Mouse (Mus musculus) embryonic facial prominence, embryonic 15.5 days (tissue): ENCODE results near the gene Ank3. TPM values are rescaled to one million over a fixed set of nuclear protein-coding genes. Genes with fewer than 3 reads are reported as not detected.

Experiments
- ATAC-seq: fragments of 200-750 bp; cut with Nextera tagmentation; 2 replicates; pipeline ENCODE4 v1.8.0; 2017; ENCODE audit warnings: low read depth, moderate TSS enrichment; ENCODE audit not compliant: insufficient number of reproducible peaks, low FRiP score, low TSS enrichment
- H3K27ac ChIP-seq: fragments of 300-500 bp; sonication (generic); replicated peaks from 2 replicates; pipeline ENCODE4 v1.5.1; 2015; ENCODE audit warnings: mild to moderate bottlenecking, inconsistent platforms
- H3K27me3 ChIP-seq: fragments of 300-500 bp; sonication (generic); 2 replicates; pipeline ENCODE4 v1.6.1; 2015; ENCODE audit warnings: inconsistent platforms
- H3K36me3 ChIP-seq: fragments of 300-500 bp; sonication (generic); 2 replicates; pipeline ENCODE4 v1.6.1; 2015; ENCODE audit warnings: mild to moderate bottlenecking, inconsistent platforms
- H3K4me1 ChIP-seq: fragments of 300-500 bp; sonication (generic); 2 replicates; pipeline ENCODE4 v1.6.1; 2015; ENCODE audit warnings: inconsistent platforms
- H3K4me2 ChIP-seq: fragments of 300-500 bp; sonication (generic); replicated peaks from 2 replicates; pipeline ENCODE4 v1.6.1; 2015; ENCODE audit warnings: mild to moderate bottlenecking, inconsistent platforms
- H3K4me3 ChIP-seq: fragments of 300-500 bp; sonication (generic); replicated peaks from 2 replicates; pipeline ENCODE4 v1.5.1; 2015; ENCODE audit warnings: mild to moderate bottlenecking, inconsistent platforms
- H3K9ac ChIP-seq: fragments of 300-500 bp; sonication (generic); 2 replicates; pipeline ENCODE4 v1.6.1; 2015; ENCODE audit warnings: inconsistent platforms
- H3K9me3 ChIP-seq: fragments of 300-500 bp; sonication (generic); replicated peaks from 2 replicates; pipeline ENCODE4 v1.6.1; 2016; ENCODE audit warnings: inconsistent platforms
- WGBS: fragments of 180-500 bp; shearing (Covaris S2); methylation state at CpG from one replicate; pipeline ENCODE4 v1.1.7; 2015; 5-methylcytosine and 5-hydroxymethylcytosine counted together
- polyA plus RNA-seq: library from polyadenylated mRNA; unstranded; fragments of >200 nt; fragmentation: Nextera tagmentation; extraction: Ambion mirVana; gene quantifications from 2 replicates; pipeline ENCODE4 v1.2.1, GENCODE M21; 2015

Ank3 gene
- polyA plus RNA-seq, 1 experiment from 2014 or later = 24.3 TPM

GRCm38 (mm10) chr10:69448174-69448573 lies 49.6 kb downstream of the Ank3 start:
- no peaks in the 10 kb centered on the region for H3K27me3 ChIP-seq
- H3K4me3 ChIP-seq = no peak overlapping the region
- no peak overlapping the region for H3K4me2 ChIP-seq
- no peaks in the 10 kb centered on the region for H3K4me1 ChIP-seq
- H3K27ac ChIP-seq = no peak overlapping the region
- no peak overlapping the region for H3K9ac ChIP-seq
- WGBS = 77% methylated on average over 3 of the region's 3 CpGs
- H3K9me3 ChIP-seq = no peaks in the 10 kb centered on the region
- H3K36me3 ChIP-seq = no peaks in the 10 kb centered on the region
- ATAC-seq = no peak

DNA sequence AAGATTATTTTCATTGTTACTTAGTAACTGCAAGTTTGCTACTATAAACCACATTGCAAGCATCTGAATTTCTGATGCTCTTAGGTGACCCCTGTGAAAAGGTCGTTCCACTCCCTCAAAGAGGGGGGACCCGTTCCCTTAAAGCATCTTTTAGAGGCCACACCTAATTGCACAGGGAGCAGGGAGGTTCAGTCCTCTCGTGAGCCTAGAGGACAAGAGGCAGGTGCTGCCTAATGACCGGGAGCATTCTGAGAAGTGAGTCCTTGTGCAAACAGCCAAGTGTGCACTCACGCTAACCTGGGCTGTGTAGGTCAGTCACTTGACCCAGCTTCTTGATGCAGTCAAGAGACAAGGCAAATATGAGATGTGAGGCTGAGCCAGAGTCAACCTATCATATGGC lies 52.4 kb downstream of the Ank3 start:
- Histone ChIP-seq H3K4me3 (no peak overlapping the region), H3K27me3 (no peaks in the 10 kb centered on the region), H3K36me3 (no peaks in the 10 kb centered on the region), H3K4me1 (no peaks in the 10 kb centered on the region), H3K9me3 (no peaks in the 10 kb centered on the region), H3K4me2 (no peak overlapping the region), H3K9ac (no peak overlapping the region), H3K27ac (no peak overlapping the region)
- no peak for ATAC-seq
- 62% methylated on average over 5 of the region's 5 CpGs for WGBS

DNA sequence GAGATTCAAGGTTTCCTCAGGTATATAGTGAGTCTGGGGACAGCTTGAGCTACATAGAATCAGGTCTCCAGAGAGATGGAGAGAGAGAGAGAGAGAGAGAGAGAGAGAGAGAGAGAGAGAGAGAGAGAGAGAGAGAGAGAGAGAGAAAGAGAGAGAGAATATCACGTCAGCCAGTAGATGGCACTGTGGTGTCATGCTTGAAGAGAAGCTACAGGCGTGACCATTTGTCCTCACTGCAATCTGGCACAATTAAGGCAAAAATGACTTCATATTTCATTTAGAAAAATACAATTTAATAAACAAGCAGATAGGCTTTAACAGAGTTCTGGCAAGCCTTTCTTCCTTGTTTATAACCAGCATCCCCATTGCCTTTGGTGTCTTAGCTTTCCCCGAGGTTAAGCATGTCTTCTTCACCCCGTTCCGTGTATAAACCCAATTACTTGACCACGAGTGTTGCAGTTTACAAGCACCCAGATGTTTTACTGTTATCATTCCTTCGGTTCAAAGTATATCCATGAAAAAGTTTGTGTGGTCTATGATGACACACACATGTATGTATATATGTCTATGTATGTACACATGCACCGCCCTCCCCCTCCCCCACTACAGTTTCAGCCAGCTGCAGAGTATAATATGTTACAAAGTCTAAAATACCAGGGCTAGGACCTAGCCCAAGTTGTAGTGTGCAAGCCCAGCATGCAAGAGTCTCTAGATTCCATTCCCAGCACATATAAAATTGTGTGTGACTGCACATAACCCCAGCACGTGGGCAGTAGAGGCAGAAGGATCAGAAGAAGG lies 53.8 kb downstream of the Ank3 start:
- H3K27me3 ChIP-seq = no peaks in the 10 kb centered on the region
- H3K4me1 ChIP-seq = no peaks in the 10 kb centered on the region
- H3K36me3 ChIP-seq = no peaks in the 10 kb centered on the region
- ATAC-seq = no peak
- WGBS = 48% methylated on average over 9 of the region's 9 CpGs
- no peaks in the 10 kb centered on the region for H3K9me3 ChIP-seq
- no peak overlapping the region for H3K9ac ChIP-seq
- no peak overlapping the region for H3K27ac ChIP-seq
- H3K4me2 ChIP-seq = no peak overlapping the region; the same call in 1 of the 2 replicates
- H3K4me3 ChIP-seq = no peak overlapping the region

GRCm38 (mm10) chr10:69453531-69453930 lies 55.0 kb downstream of the Ank3 start:
- no peaks in the 10 kb centered on the region for H3K4me1 ChIP-seq
- H3K27me3 ChIP-seq = no peaks in the 10 kb centered on the region
- H3K27ac ChIP-seq = no peak overlapping the region
- H3K9me3 ChIP-seq = no peaks in the 10 kb centered on the region
- H3K4me3 ChIP-seq = no peak overlapping the region
- no peak for ATAC-seq
- H3K9ac ChIP-seq = no peak overlapping the region
- no peak overlapping the region for H3K4me2 ChIP-seq
- WGBS = 93% methylated on average over 6 of the region's 6 CpGs
- H3K36me3 ChIP-seq = no peaks in the 10 kb centered on the region

- no peaks in the 10 kb centered on the region for H3K4me1 ChIP-seq
- no peaks in the 10 kb centered on the region for H3K36me3 ChIP-seq
- WGBS = 53% methylated on average over 7 of the region's 7 CpGs
- H3K9ac ChIP-seq = no peak overlapping the region
- H3K27me3 ChIP-seq = no peaks in the 10 kb centered on the region
- H3K4me3 ChIP-seq = no peak overlapping the region
- ATAC-seq = no peak
- no peak overlapping the region for H3K4me2 ChIP-seq
- no peak overlapping the region for H3K27ac ChIP-seq
- no peaks in the 10 kb centered on the region for H3K9me3 ChIP-seq
Observed at GRCm38 (mm10) chr10:69454480-69454879, 55.9 kb downstream of the Ank3 start.

GRCm38 (mm10) chr10:69464826-69465225 lies 66.3 kb downstream of the Ank3 start:
- Histone ChIP-seq H3K4me3 (no peak overlapping the region), H3K27ac (no peak overlapping the region), H3K4me2 (no peak overlapping the region), H3K36me3 (no peaks in the 10 kb centered on the region), H3K4me1 (no peaks in the 10 kb centered on the region), H3K9me3 (no peaks in the 10 kb centered on the region), H3K27me3 (no peaks in the 10 kb centered on the region), H3K9ac (no peak overlapping the region)
- 69% methylated on average over 4 of the region's 4 CpGs for WGBS
- ATAC-seq = no peak

DNA sequence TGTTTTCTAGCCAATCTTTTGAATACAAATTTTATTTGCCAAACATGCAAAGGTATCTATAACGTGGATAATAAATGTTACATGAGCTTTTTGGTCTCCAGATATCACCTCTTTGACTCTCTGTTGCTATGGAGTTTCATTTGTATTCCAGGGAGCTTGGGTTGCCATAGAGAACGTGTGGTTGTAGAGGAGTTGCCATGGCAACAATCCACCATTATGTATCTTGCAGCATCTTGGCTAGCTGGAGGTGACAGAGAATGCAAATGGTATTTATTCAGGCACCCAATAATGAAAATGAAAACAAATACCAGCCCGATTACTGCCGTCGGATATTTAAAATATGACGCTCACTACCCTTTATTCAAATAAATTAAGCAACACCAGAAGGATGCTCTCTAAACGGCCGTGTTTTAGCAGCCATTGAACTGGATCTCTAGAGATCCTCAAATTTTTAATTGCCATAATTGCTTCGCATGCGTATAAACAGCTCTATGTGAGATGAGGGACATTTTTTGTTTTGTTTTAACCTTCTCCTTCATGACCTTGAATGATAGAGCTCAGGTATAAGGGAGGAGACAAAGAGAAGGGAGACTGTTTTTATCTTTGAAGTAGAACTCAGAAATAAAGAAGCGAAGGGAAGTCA lies 67.1 kb downstream of the Ank3 start:
- H3K27me3 ChIP-seq = no peaks in the 10 kb centered on the region
- no peak overlapping the region for H3K9ac ChIP-seq
- ATAC-seq = no peak
- H3K27ac ChIP-seq = no peak overlapping the region
- H3K36me3 ChIP-seq = no peaks in the 10 kb centered on the region
- H3K4me1 ChIP-seq = no peaks in the 10 kb centered on the region
- whole genome bisulfite sequencing = 74% methylated on average over 11 of the region's 11 CpGs
- no peak overlapping the region for H3K4me3 ChIP-seq
- H3K4me2 ChIP-seq = no peak overlapping the region
- no peaks in the 10 kb centered on the region for H3K9me3 ChIP-seq

DNA sequence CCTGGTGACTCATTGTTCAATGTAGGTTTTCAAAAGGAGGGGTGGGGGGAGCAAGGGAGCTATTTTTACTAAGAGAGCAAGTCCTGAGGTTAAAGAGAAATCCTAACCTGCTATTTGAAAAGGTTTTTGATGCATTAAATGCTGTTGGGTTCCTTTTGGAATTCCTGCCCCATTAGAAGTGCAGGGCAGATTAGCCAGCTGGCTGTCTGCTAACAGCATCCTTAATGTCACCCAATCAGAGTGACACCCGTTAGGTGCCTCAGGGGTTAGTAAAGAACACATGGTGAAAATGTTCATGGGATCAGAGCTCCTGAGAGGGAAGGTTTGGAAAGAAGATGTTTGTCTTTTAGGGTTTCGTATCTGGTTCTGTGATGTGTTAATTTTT lies 67.6 kb downstream of the Ank3 start:
- no peak overlapping the region for H3K4me2 ChIP-seq
- no peak for ATAC-seq
- no peak overlapping the region for H3K27ac ChIP-seq
- H3K4me3 ChIP-seq = no peak overlapping the region
- H3K36me3 ChIP-seq = no peaks in the 10 kb centered on the region
- no peaks in the 10 kb centered on the region for H3K27me3 ChIP-seq
- H3K9ac ChIP-seq = no peak overlapping the region
- H3K4me1 ChIP-seq = no peaks in the 10 kb centered on the region
- H3K9me3 ChIP-seq = no peaks in the 10 kb centered on the region
- 50% methylated on average over 2 of the region's 2 CpGs for WGBS

GRCm38 (mm10) chr10:69466586-69466985 lies 68.0 kb downstream of the Ank3 start:
- H3K4me2 ChIP-seq = no peak overlapping the region
- no peak overlapping the region for H3K27ac ChIP-seq
- 43% methylated on average over 4 of the region's 4 CpGs for WGBS
- H3K4me1 ChIP-seq = no peaks in the 10 kb centered on the region
- no peak for ATAC-seq
- no peaks in the 10 kb centered on the region for H3K9me3 ChIP-seq
- H3K27me3 ChIP-seq = no peaks in the 10 kb centered on the region
- no peaks in the 10 kb centered on the region for H3K36me3 ChIP-seq
- no peak overlapping the region for H3K4me3 ChIP-seq
- no peak overlapping the region for H3K9ac ChIP-seq

GRCm38 (mm10) chr10:69467182-69467581 lies 68.6 kb downstream of the Ank3 start:
- Histone ChIP-seq H3K4me2 (no peak overlapping the region), H3K36me3 (no peaks in the 10 kb centered on the region), H3K9ac (no peak overlapping the region), H3K27ac (no peak overlapping the region), H3K9me3 (no peaks in the 10 kb centered on the region), H3K4me1 (no peaks in the 10 kb centered on the region), H3K27me3 (no peaks in the 10 kb centered on the region), H3K4me3 (no peak overlapping the region)
- 65% methylated on average over 2 of the region's 2 CpGs for WGBS
- no peak for ATAC-seq

- Histone ChIP-seq H3K27ac (no peak overlapping the region), H3K4me3 (no peak overlapping the region), H3K9me3 (no peaks in the 10 kb centered on the region), H3K27me3 (no peaks in the 10 kb centered on the region), H3K4me1 (no peaks in the 10 kb centered on the region), H3K36me3 (no peaks in the 10 kb centered on the region), H3K9ac (no peak overlapping the region), H3K4me2 (no peak overlapping the region)
- 59% methylated on average over 4 of the region's 4 CpGs for WGBS
- ATAC-seq = no peak
Observed at GRCm38 (mm10) chr10:69471841-69472240, 73.3 kb downstream of the Ank3 start.

- ATAC-seq = no peak
- H3K4me1 ChIP-seq = no peaks in the 10 kb centered on the region
- H3K9me3 ChIP-seq = no peaks in the 10 kb centered on the region
- H3K36me3 ChIP-seq = no peaks in the 10 kb centered on the region
- H3K4me3 ChIP-seq = no peak overlapping the region
- H3K27me3 ChIP-seq = no peaks in the 10 kb centered on the region
- H3K27ac ChIP-seq = no peak overlapping the region
- no peak overlapping the region for H3K9ac ChIP-seq
- WGBS = 21% methylated on average over 1 of the region's 1 CpGs
- no peak overlapping the region for H3K4me2 ChIP-seq
Observed at GRCm38 (mm10) chr10:69476871-69477270, 78.3 kb downstream of the Ank3 start.
